Mouse (Mus musculus): ENCODE results near the gene Gstm1. TPM values are rescaled to one million over a fixed set of nuclear protein-coding genes. Genes with fewer than 3 reads are reported as not detected.
"Not testable (repeated sequence)": the region's sequence is repeated elsewhere in the genome, so short reads cannot be mapped to it uniquely, and the experiment has no call there.

Gstm1 gene
- polyA plus RNA-seq, 1 experiment from 2014 or later: 35.2 TPM

GRCm38 (mm10) chr3:108028641-108029365, 11.0 kb upstream of the Gstm1 start:
- 86% methylated on average over 4 of the region's 4 CpGs for WGBS
- no peak for DNase-seq (ENCODE audit: low spot score)
- H3K36me3 ChIP-seq (replicated peaks): no peaks in the 10 kb centered on the region
- H3K27ac ChIP-seq (replicated peaks): no peak overlapping the region
- H3K9me3 ChIP-seq: no peaks in the 10 kb centered on the region
- H3K27me3 ChIP-seq (replicated peaks; ENCODE audit: low read depth, poor library complexity, severe bottlenecking): 0 out of 2 replicates have a peak, but pooled peaks cover 3% of the 10 kb centered on the region
- H3K4me1 ChIP-seq: peaks cover 4% of the 10 kb centered on the region; the same call in 1 of the 2 replicates
- no peak overlapping the region for H3K4me3 ChIP-seq

GRCm38 (mm10) chr3:108026597-108026996, 8.8 kb upstream of the Gstm1 start:
- no peak overlapping the region for H3K4me3 ChIP-seq
- no peak overlapping the region for H3K27ac ChIP-seq (replicated peaks)
- no peaks in the 10 kb centered on the region for H3K9me3 ChIP-seq
- no peaks in the 10 kb centered on the region for H3K36me3 ChIP-seq (replicated peaks)
- H3K4me1 ChIP-seq: peaks cover 4% of the 10 kb centered on the region; the same call in 1 of the 2 replicates
- 0 out of 2 replicates have a peak, but pooled peaks cover 3% of the 10 kb centered on the region for H3K27me3 ChIP-seq (replicated peaks; ENCODE audit: low read depth, poor library complexity, severe bottlenecking)
- no peak for DNase-seq (ENCODE audit: low spot score)
- 77% methylated on average over 1 of the region's 1 CpGs for WGBS

- peaks cover 4% of the 10 kb centered on the region; the same call in 1 of the 2 replicates for H3K4me1 ChIP-seq
- H3K9me3 ChIP-seq: no peaks in the 10 kb centered on the region
- no peak overlapping the region for H3K4me3 ChIP-seq
- H3K27me3 ChIP-seq (replicated peaks; ENCODE audit: low read depth, poor library complexity, severe bottlenecking): 0 out of 2 replicates have a peak, but pooled peaks cover 3% of the 10 kb centered on the region
- no peak overlapping the region for H3K27ac ChIP-seq (replicated peaks)
- 77% methylated on average over 5 of the region's 5 CpGs for WGBS
- no peaks in the 10 kb centered on the region for H3K36me3 ChIP-seq (replicated peaks)
- DNase-seq (ENCODE audit: low spot score): no peak
Observed at GRCm38 (mm10) chr3:108026049-108026448, 8.3 kb upstream of the Gstm1 start.

GRCm38 (mm10) chr3:108025318-108025717, 7.5 kb upstream of the Gstm1 start:
- H3K36me3 ChIP-seq (replicated peaks): no peaks in the 10 kb centered on the region
- WGBS: 85% methylated on average over 4 of the region's 4 CpGs
- DNase-seq (ENCODE audit: low spot score): no peak
- H3K9me3 ChIP-seq: no peaks in the 10 kb centered on the region
- 0 out of 2 replicates have a peak, but pooled peaks cover 3% of the 10 kb centered on the region for H3K27me3 ChIP-seq (replicated peaks; ENCODE audit: low read depth, poor library complexity, severe bottlenecking)
- no peak overlapping the region for H3K4me3 ChIP-seq
- H3K4me1 ChIP-seq: peaks cover 4% of the 10 kb centered on the region; the same call in 1 of the 2 replicates
- H3K27ac ChIP-seq (replicated peaks): no peak overlapping the region

- Histone ChIP-seq H3K4me1 (peaks cover 6% of the 10 kb centered on the region), H3K9me3 (no peaks in the 10 kb centered on the region), H3K36me3 (replicated peaks) (no peaks in the 10 kb centered on the region), H3K4me3 (no peak overlapping the region), H3K27me3 (replicated peaks; ENCODE audit: low read depth, poor library complexity, severe bottlenecking) (0 out of 2 replicates have a peak, but pooled peaks cover 3% of the 10 kb centered on the region), H3K27ac (replicated peaks) (no peak overlapping the region)
- DNase-seq (ENCODE audit: low spot score): no peak
- 87% methylated on average over 6 of the region's 6 CpGs for WGBS
Observed at GRCm38 (mm10) chr3:108022650-108023049, 4.9 kb upstream of the Gstm1 start.

GRCm38 (mm10) chr3:108020351-108021022, 2.7 kb upstream of the Gstm1 start:
- not testable (repeated sequence) for H3K9me3 ChIP-seq; H3K36me3 ChIP-seq (replicated peaks); H3K27ac ChIP-seq (replicated peaks); H3K27me3 ChIP-seq (replicated peaks; ENCODE audit: low read depth, poor library complexity, severe bottlenecking); H3K4me3 ChIP-seq; DNase-seq (ENCODE audit: low spot score)
- WGBS: 83% methylated on average over 11 of the region's 11 CpGs
- H3K4me1 ChIP-seq: peaks cover 19% of the 10 kb centered on the region

- 57% methylated on average over 3 of the region's 3 CpGs for WGBS
- not testable (repeated sequence) for H3K27ac ChIP-seq (replicated peaks); DNase-seq (ENCODE audit: low spot score); H3K36me3 ChIP-seq (replicated peaks); H3K4me3 ChIP-seq; H3K27me3 ChIP-seq (replicated peaks; ENCODE audit: low read depth, poor library complexity, severe bottlenecking); H3K9me3 ChIP-seq
- peaks cover 22% of the 10 kb centered on the region for H3K4me1 ChIP-seq
Observed at GRCm38 (mm10) chr3:108019226-108019625, 1.5 kb upstream of the Gstm1 start.

- no peaks in the 10 kb centered on the region for H3K36me3 ChIP-seq (replicated peaks)
- H3K9me3 ChIP-seq: no peaks in the 10 kb centered on the region
- peak overlapping the region; percentile 82 for H3K27ac ChIP-seq (replicated peaks)
- H3K4me3 ChIP-seq: peak overlapping the region; percentile 60
- H3K4me1 ChIP-seq: peaks cover 22% of the 10 kb centered on the region
- H3K27me3 ChIP-seq (replicated peaks; ENCODE audit: low read depth, poor library complexity, severe bottlenecking): no peaks in the 10 kb centered on the region; the same call in 1 of the 2 replicates
- 34% methylated on average over 14 of the region's 14 CpGs for WGBS
- DNase-seq (ENCODE audit: low spot score): no peak
Observed at GRCm38 (mm10) chr3:108018190-108018820, 532 bp upstream of the Gstm1 start.

- 83% methylated on average over 5 of the region's 5 CpGs for WGBS
- not testable (repeated sequence) for DNase-seq (ENCODE audit: low spot score); H3K27me3 ChIP-seq (replicated peaks; ENCODE audit: low read depth, poor library complexity, severe bottlenecking); H3K27ac ChIP-seq (replicated peaks); H3K9me3 ChIP-seq; H3K36me3 ChIP-seq (replicated peaks)
- H3K4me3 ChIP-seq: peak overlapping the region; percentile 60; the same call in 1 of the 2 replicates
- peaks cover 22% of the 10 kb centered on the region for H3K4me1 ChIP-seq
Observed at GRCm38 (mm10) chr3:108016468-108016867, 1.3 kb downstream of the Gstm1 start.

- H3K27ac ChIP-seq (replicated peaks): no peak overlapping the region
- H3K27me3 ChIP-seq (replicated peaks; ENCODE audit: low read depth, poor library complexity, severe bottlenecking): no peaks in the 10 kb centered on the region; the same call in 1 of the 2 replicates
- no peaks in the 10 kb centered on the region for H3K9me3 ChIP-seq
- H3K4me1 ChIP-seq: peaks cover 22% of the 10 kb centered on the region
- no peak overlapping the region for H3K4me3 ChIP-seq
- WGBS: 91% methylated on average over 2 of the region's 2 CpGs
- H3K36me3 ChIP-seq (replicated peaks): no peaks in the 10 kb centered on the region
- no peak for DNase-seq (ENCODE audit: low spot score)
Observed at GRCm38 (mm10) chr3:108014974-108015346, 2.8 kb downstream of the Gstm1 start.

- WGBS: 70% methylated on average over 8 of the region's 8 CpGs
- Histone ChIP-seq H3K4me3 (no peak overlapping the region), H3K36me3 (replicated peaks) (no peaks in the 10 kb centered on the region), H3K27me3 (replicated peaks; ENCODE audit: low read depth, poor library complexity, severe bottlenecking) (no peaks in the 10 kb centered on the region; the same call in 1 of the 2 replicates), H3K4me1 (peaks cover 22% of the 10 kb centered on the region), H3K9me3 (no peaks in the 10 kb centered on the region), H3K27ac (replicated peaks) (no peak overlapping the region)
- no peak for DNase-seq (ENCODE audit: low spot score)
Observed at GRCm38 (mm10) chr3:108014098-108014973, 3.4 kb downstream of the Gstm1 start.
